Mouse (Mus musculus): ENCODE data around the gene 1110059E24Rik. TPM values are rescaled to one million over a fixed set of nuclear protein-coding genes. Genes with fewer than 3 reads are reported as not detected.

The 1110059E24Rik gene
- total RNA-seq, 2 experiments from 2014 or later = 5.5 to 5.9 TPM

DNA sequence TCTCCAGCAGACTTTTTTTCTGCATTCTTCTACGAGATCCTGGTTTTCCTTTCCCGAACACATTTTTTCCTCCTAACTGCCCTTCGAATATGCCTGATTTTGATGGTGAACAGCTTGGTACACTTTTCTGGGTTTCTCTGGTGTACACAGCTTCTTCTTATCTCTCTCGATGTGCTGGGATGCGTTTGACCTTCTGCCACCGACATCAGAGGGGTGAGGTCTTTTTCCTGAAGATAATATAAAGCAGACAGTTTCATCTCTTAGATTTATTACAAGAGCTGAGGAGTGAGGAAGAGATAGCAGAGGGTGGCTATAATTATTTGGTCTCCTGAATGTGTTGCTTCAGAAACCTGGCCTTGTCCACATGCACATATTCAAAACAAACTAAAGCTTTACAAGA lies 71.4 kb downstream of the 1110059E24Rik start:
- no peak for DNase-seq
- intact Hi-C loops (cut with DNase I) = no loop called here

DNA sequence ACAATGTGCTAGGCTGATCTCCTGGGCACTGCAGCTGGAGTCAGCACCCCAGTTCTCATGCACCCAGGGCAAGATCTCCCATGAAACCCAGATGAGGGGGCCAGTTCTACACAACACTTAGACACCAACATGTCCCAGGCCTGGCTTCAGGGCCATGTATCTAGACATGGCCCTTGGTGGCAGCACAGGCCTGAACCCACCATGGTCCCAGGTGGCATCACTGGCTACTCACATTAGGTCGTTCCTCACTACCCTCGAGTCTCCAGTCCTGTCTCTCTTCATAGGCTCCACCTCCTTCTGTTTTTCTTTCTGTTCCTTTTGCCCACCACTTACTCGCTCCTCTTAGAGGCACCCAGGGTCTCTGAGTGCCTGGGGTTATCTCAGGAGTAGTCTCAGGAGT lies 72.9 kb downstream of the 1110059E24Rik start:
- intact Hi-C loops (cut with DNase I) = no loop called here
- DNase-seq = no peak

DNA sequence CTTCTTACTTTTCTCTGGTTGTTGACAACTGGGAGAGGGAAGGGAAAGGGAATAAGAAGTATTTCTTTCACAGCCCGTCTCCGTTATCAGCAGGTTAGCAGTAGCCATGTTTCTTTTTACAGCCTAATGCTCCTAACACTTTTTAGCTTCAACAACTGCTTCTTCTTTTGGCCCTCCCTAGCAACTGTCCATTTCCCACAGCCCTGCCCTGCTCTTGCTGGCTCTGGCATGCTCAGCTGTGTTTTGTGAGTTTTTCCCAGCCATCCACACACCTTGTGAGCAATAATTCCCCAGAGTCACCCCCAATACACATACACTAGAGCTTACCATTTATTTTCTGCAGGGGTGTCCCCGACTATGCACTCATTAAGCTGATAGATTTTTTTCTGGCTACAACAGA lies 75.3 kb downstream of the 1110059E24Rik start:
- DNase-seq = no peak
- intact Hi-C loops (cut with DNase I) = no loop called here

DNA sequence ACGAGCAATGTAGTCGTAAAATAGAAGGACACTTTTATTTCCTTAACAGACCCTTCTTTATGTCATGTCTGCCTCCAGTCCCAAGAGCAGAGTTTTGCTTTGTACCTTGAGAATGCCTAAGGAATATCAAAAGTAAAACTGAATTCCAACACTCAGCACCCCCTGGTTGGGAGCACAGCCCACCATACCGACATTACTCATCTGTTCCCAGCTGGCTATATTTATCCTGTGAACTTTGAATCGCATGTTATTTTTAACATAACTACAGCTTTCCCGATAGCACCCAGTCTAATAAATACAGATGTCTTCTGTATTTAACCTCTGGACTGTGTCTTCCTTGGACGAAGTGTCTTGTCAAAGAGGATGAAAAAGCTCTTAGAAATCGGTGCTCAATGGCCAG lies 80.8 kb downstream of the 1110059E24Rik start:
- intact Hi-C loops (cut with DNase I) = loop anchor here (1.0 to 5.0 kb wide), 2 partner anchors 80 to 175 kb away; partner anchors contain the start of genes 1110059E24Rik and Abhd17b

DNA sequence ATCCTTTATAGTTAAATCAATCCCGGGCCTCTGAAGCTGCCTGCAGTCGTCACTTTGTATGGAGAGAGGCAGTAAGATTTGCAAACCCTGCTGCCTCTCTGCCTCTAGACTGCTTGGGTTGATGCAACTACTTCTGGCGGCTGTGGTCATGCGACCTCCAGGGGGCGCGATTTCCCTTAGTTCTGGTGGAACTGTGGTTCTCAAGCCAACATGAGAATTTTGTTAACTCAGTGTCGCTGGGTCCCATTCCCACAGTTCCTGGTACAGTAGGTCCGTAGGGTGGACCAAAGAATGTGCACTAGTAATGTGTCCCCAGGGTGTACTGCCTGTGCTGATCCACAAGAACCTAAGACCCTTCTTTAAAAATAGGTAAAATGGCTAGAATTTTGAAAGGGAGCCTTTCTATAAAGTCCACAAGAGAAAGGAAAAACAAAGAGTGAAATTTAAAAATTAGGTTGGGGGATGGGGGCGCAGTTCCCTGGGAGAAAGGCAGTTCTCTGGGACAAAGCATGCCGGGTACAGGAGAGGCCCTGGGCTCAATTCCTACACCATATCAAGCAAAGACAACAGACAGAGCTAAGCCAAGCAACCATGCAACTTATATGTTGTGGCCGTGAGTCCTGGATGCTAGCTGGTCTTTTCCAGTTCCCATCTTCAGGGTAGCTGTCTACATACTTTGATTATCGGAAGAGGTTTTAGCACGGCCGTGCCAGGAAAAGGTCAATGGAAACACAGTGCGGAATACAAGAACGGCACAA lies 81.4 kb downstream of the 1110059E24Rik start:
- intact Hi-C loops (cut with DNase I) = loop anchor here (1.0 to 5.0 kb wide), 2 partner anchors 81 to 176 kb away; partner anchors contain the start of genes 1110059E24Rik and Abhd17b
- DNase-seq = peak; percentile 85 to 89

More for the DNA sequence above, 80.8 kb downstream of the 1110059E24Rik start:
- no peak for DNase-seq

DNA sequence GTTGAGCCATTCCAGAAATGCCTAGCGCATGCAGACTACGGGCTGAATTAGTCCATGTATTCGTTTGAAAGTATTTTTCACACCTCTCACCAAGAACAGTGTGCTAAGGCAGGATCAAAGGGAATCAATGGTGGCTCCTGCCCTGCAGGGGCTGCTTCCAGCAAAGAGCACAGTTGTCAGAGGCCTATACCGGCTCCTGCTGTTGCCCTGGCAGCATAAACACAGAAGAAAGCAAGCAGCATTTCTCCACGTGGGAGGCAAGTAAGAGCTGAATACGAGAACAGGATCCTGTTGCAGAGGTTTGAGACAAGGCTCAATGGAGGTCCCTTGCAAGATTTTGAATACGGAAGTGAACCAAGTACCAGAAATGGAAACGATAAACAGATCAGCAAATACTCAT lies 82.0 kb downstream of the 1110059E24Rik start:
- DNase-seq = no peak
- intact Hi-C loops (cut with DNase I) = loop anchor here (1.0 to 5.0 kb wide), 2 partner anchors 82 to 177 kb away; partner anchors contain the start of genes 1110059E24Rik and Abhd17b

DNA sequence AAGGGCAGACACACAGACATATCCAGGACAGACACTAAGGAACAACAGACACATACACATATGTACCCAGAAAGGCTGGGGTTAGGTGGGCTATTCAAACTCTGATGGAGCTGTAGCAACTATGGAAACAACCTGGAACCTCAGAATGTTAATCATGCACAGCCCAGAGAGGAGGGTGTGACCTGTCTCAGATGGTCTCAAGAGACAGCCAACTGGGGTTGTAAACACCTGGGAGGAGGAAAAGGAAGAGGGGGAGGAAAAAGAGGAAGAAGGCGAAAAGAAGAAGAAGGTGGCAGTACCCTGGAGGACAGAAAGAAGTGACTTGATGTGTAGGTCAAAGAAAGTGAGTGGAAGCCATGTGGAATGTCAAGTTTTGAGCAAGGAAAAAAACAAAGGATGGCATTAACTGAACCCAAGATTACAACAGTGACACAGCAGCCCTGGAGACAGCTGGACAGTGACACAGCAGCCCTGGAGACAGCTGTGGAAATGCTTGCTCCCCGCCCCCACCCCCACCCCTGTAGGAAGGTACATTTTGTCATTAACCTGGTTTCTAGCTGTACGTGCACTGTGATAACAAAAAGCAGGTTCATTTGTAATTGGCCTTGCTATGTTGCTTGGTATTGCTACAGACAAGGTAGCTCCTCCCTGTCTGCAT lies 84.1 kb downstream of the 1110059E24Rik start:
- intact Hi-C loops (cut with DNase I) = loop anchor here (10.0 kb wide), 1 partner anchor 534 kb away; no protein-coding TSS in a partner anchor
- DNase-seq = no peak

DNA sequence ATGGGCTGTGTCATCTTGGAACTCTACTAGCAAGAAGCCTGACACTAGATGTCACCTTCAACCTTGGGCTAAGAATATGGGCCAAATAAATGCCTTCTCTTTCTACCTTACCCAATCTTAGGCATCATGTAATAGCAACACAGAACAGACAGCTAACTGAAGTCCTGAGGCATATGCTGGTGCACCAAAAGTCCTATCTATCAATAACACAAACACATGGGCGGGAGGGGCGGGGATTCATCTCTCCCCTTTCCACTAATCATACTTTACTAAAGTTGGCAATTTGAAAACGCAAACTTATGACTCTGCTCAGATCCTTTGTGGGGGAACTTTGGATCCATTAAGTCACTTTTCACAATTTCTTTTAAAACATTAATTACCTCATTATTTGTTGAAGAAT lies 84.8 kb downstream of the 1110059E24Rik start:
- intact Hi-C loops (cut with DNase I) = loop anchor here (10.0 kb wide), 1 partner anchor 533 kb away; no protein-coding TSS in a partner anchor

DNA sequence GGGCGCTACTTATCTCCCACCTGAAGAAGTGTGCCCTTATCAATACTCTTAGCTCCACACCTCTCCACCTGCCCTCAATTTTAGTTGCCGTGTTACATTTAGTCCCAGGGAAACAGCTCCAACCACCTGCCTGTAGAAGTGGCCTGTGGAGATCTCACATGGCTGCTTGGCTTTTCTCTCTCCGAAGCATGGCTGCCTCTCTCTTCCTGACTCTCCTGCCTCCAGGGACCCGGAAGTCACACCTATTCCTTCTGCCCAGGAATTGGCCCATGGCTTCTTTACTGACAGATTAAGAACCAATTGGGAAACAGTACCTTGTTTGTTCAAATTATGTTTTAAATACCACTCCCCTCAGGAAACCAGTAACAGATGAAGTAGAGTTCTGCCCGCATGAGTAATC lies 86.3 kb downstream of the 1110059E24Rik start:
- intact Hi-C loops (cut with DNase I) = loop anchor here (10.0 kb wide), 1 partner anchor 532 kb away; no protein-coding TSS in a partner anchor
- no peak for DNase-seq

More for the DNA sequence above, 84.8 kb downstream of the 1110059E24Rik start:
- DNase-seq = no peak

DNA sequence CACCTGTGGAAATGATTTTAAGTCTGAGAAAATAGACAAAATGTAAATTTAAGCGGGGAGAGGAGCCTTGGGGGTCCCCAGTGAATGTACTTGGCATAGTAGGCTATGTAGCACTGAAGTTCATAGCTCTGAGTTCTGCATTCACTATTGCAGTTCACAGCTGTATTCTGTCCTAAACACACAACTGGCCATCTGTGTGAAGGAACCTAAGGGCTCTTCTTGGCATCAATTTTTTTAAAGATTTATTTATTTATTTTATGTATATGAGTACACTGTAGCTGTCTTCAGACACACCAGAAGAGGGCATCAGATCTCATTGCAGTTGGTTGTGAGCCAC lies 88.3 kb downstream of the 1110059E24Rik start:
- no peak for DNase-seq
- intact Hi-C loops (cut with DNase I) = loop anchor here (2.0 to 10.0 kb wide), 4 partner anchors 192 to 767 kb away; no protein-coding TSS in a partner anchor

DNA sequence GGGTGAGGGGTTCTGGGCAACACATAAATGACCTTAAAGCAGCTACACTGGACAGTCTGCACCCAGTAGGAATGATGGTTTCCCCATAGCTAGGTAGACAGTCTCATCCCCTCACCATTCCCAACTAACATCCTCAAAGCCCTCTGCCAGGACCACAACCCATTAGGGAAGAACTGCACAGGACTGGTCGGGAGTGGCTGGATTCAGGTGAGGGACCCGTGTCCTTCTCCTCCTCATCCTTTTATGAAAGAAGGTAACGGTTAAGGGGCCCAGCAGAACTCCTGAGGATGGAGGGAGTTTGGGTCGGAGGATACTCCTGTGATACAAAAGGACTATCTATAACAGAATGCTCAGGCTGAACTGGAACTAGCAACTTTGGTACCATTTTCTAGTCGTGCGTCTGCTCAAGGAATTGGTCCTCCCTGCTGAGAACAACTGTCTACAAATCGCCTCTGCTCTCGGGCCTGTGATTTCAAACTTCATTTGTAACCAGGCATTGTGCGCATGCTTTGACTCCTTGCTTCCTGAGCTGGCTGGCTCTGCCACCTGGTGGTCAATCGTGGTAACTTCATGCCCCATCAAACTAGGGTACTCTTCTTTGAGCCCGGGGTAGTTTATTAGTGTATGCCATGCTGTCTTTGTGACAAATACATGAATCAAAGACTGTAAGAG lies 88.9 kb downstream of the 1110059E24Rik start:
- intact Hi-C loops (cut with DNase I) = loop anchor here (2.0 to 10.0 kb wide), 4 partner anchors 191 to 767 kb away; no protein-coding TSS in a partner anchor
- DNase-seq = peak; percentile 67 to 69

DNA sequence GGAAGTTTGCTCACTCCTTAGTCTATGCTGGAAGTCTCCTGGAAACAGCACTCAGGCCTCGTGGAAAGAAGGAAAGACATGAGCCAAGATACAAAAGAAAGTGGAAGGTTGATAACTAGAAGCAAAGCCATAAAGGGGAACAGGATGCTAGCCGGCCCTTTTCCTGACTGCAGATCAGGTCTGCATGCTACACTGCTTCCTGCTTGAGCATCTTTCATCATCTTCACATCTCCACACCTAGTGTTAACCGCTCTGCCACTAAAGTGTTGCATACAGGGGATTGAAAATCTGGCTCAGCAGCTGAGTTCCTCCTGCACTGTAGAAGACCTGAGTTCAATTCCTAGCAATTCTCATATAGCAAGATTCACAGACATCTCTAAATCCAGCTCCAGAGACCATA lies 89.8 kb downstream of the 1110059E24Rik start:
- intact Hi-C loops (cut with DNase I) = loop anchor here (5.0 to 10.0 kb wide), 3 partner anchors 528 to 766 kb away; no protein-coding TSS in a partner anchor
- DNase-seq = no peak

DNA sequence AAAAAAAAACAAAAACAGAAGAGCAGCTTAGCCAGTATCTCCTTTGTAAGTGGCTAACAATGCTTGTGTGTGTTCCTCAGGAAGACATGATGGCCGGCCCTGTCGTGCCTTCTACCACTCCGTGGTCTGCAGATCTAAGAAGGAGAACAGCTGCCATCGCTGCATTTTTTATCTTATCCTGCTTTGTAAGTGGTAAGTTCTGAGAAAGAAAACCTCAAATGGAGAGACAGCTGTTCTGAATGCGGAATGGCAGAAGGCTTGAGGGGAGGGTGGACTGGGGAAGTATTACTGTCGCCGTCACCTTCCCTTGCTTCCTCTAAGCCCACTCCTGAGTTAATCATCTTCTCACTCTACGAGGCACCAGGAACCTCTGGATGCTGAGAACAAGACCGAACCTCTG lies 100.0 kb downstream of the 1110059E24Rik start:
- DNase-seq = no peak
- intact Hi-C loops (cut with DNase I) = no loop called here

DNA sequence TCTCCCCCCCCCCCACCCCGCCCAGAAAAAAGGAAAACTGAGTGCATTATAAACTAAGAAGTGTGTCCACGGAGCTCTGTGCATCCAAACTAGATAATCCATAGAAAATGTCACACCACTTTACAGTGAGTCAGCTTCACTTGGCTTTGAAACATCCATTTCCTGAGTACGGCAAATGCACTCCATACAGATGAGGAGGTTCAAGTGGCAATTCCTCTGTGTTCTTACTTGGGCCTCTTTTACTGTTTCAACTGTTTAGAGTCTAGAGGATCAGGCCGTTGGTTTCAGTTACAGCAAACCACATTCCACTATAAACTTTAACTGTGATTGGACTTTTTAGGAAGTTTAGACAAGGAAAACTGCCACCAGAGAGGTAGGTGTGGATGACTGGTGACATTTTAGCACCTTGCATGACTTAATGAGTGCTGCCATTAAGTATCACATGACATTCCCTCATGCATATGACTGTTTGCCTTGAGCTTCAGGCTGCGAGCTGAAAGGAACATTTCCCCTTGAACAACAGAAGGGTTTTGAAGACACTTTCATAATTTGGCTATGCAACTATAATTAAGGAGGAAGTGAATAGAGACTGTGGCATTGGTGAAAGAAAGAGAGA lies 100.7 kb downstream of the 1110059E24Rik start:
- intact Hi-C loops (cut with DNase I) = no loop called here
- no peak for DNase-seq

DNA sequence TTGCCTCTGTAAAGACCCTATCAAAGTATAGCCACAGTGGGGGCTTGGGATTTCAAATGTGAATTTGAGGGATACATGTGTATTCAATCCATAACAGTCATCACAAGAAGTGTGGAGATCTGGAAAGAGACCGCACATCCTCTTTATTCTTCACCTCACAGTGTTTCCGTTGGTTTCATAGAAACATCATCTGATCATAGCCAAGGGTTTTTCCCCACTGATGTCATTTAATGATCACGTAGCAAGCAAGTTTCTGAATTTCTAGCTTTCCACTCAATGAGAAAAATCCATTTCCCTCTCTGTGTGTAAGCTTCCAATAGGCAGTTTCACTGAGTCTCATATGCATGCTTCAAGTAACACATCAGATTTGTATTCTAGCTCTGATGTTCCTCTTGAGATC lies 103.1 kb downstream of the 1110059E24Rik start:
- no peak for DNase-seq
- intact Hi-C loops (cut with DNase I) = no loop called here

DNA sequence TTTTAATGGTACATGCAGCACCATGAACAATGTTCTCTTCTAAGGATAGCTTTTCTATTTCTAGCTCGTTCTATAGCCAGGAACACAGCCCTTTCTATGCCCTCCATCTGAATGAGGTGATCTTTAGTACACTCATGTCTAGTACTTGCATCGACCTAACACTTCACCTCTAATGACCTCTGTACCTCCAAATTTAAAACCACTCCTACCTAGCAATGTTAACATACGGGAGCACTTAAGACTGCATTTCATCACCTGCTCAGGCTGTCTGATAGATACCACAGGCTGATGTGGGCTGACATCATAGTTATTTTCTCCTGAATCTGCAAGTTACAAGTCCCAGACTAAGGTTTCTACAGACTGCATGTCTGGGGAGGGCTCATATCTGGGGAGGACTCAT lies 103.8 kb downstream of the 1110059E24Rik start:
- intact Hi-C loops (cut with DNase I) = no loop called here
- DNase-seq = no peak

DNA sequence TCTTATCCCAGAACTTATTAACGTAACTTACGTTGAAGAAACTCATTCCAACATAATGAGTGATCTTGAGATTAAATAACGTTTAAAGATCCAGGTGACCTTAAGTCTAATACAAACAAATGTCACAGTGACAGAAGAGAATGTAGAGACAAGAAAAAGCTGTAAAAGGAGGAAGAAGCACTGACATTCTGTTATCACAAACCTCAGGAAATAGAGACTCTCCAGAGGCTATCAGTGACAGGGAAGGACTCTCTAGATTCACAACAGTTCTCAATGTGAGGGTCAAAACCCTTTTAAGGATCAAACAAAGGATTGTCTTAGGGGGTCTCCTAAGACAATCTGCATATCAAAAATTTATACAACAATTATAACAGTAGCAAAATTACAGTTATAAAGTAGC lies 115.7 kb downstream of the 1110059E24Rik start:
- intact Hi-C loops (cut with DNase I) = no loop called here
- no peak for DNase-seq
